Mouse (Mus musculus) myocyte (in vitro differentiated cells): ENCODE data around the gene Ddah1.

ENCODE experiments used
- E2F4 ChIP-seq: IDR thresholded peaks from one replicate; pipeline ENCODE4 v1.6.1; 2011; ENCODE audit warnings: mild to moderate bottlenecking, control low read depth, moderate library complexity; ENCODE audit not compliant: insufficient read depth
- MAX ChIP-seq: IDR thresholded peaks from one replicate; pipeline ENCODE4 v1.6.1; 2011; ENCODE audit warnings: low read depth, mild to moderate bottlenecking, control low read depth
- MYOD1 ChIP-seq, 3 experiments: IDR thresholded peaks; one replicate each; pipeline ENCODE4 v1.6.1; 2011; ENCODE audit warnings: control low read depth in 2 of 3, low read depth in 2 of 3, mild to moderate bottlenecking in 2 of 3, moderate library complexity in 1 of 3; ENCODE audit not compliant: insufficient read length in 2 of 3, control insufficient read depth in 1 of 3
- POLR2A ChIP-seq: IDR thresholded peaks from one replicate; pipeline ENCODE4 v1.6.1; 2011; ENCODE audit warnings: low read depth, mild to moderate bottlenecking, control low read depth, moderate library complexity; ENCODE audit not compliant: insufficient read length
- REST ChIP-seq: IDR thresholded peaks from one replicate; pipeline ENCODE4 v1.6.1; 2011; ENCODE audit warnings: mild to moderate bottlenecking, control low read depth, moderate library complexity; ENCODE audit not compliant: insufficient read depth, insufficient read length
- USF1 ChIP-seq: IDR thresholded peaks from one replicate; pipeline ENCODE4 v1.6.1; 2011; ENCODE audit warnings: low read depth, mild to moderate bottlenecking, control low read depth, moderate library complexity

- no peak for TF ChIP-seq POLR2A
- no peak for TF ChIP-seq MYOD1 (IDR thresholded peaks at IDR 0.05; ENCODE audit: control insufficient read depth in 1 of 3, insufficient read length in 2 of 3, low read depth in 2 of 3)
- TF ChIP-seq REST = no peak
- no peak for TF ChIP-seq MAX
- no peak for TF ChIP-seq E2F4
- TF ChIP-seq USF1 = no peak
Measured at GRCm38 (mm10) chr3:145924649-145925337, 166.3 kb downstream of the Ddah1 start.
